Mouse (Mus musculus): ENCODE results near the gene Ccdc155. TPM values are rescaled to one million over a fixed set of nuclear protein-coding genes. Genes with fewer than 3 reads are reported as not detected.

Gene Ccdc155
- polyA plus RNA-seq, 1 experiment = 0.20 TPM

- DNase-seq (ENCODE audit: low read depth in 1 of 2, low spot score in 2 of 2) = no peak
- Histone ChIP-seq H3K27ac (ENCODE audit: insufficient read depth, low read length) (no peak overlapping the region), H3K36me3 (ENCODE audit: control insufficient read depth, insufficient read depth, low read length) (peaks cover 3% of the 10 kb centered on the region), H3K4me1 (ENCODE audit: control insufficient read depth, insufficient read depth, insufficient read length) (peaks cover 13% of the 10 kb centered on the region; the same call in 1 of the 2 replicates), H3K27me3 (ENCODE audit: control insufficient read depth, insufficient read depth, low read length) (no peaks in the 10 kb centered on the region), H3K4me3 (ENCODE audit: extremely low read depth, insufficient read depth, insufficient read length) (no peak overlapping the region)
- WGBS = 96% methylated on average over 18 of the region's 18 CpGs
- no peak for TF ChIP-seq CTCF (IDR thresholded peaks at IDR 0.05; ENCODE audit: extremely low read depth, insufficient read depth, insufficient read length, insufficient replicate concordance)
- no peak for TF ChIP-seq POLR2A (IDR thresholded peaks at IDR 0.05; ENCODE audit: low read depth, low read length)
Measured at GRCm38 (mm10) chr7:45228548-45228947, 23.9 kb upstream of the Ccdc155 start.

GRCm38 (mm10) chr7:45226421-45226820 is 21.7 kb upstream of the Ccdc155 start:
- Histone ChIP-seq H3K27me3 (ENCODE audit: control insufficient read depth, insufficient read depth, low read length) (no peaks in the 10 kb centered on the region), H3K4me1 (ENCODE audit: control insufficient read depth, insufficient read depth, insufficient read length) (peaks cover 12% of the 10 kb centered on the region; the same call in 1 of the 2 replicates), H3K36me3 (ENCODE audit: control insufficient read depth, insufficient read depth, low read length) (no peaks in the 10 kb centered on the region), H3K27ac (ENCODE audit: insufficient read depth, low read length) (no peak overlapping the region), H3K4me3 (ENCODE audit: extremely low read depth, insufficient read depth, insufficient read length) (no peak overlapping the region)
- DNase-seq (ENCODE audit: low read depth in 1 of 2, low spot score in 2 of 2) = no peak
- WGBS = 92% methylated on average over 5 of the region's 5 CpGs
- TF ChIP-seq CTCF (IDR thresholded peaks at IDR 0.05; ENCODE audit: extremely low read depth, insufficient read depth, insufficient read length, insufficient replicate concordance) = no peak
- TF ChIP-seq POLR2A (IDR thresholded peaks at IDR 0.05; ENCODE audit: low read depth, low read length) = no peak

DNA sequence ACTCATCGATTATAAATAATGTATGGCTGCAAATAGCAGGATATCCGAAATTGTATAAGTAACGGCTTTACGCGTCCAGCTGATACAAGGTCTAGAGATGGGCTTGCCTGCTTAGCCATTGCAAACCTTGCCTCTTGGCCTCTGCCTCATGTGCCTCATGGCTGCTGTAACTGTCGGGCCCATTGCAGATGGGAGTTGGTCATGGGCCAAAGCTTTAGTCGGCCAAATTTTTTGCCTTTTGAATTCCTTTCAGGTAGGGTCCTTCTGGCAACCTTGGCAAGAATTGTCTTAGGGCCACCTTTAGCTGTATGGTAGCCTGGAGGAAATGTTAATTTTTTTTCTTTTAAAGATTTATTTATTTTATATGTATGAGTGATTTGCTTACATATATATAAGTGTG is 20.1 kb upstream of the Ccdc155 start:
- Histone ChIP-seq H3K36me3 (ENCODE audit: control insufficient read depth, insufficient read depth, low read length) (no peaks in the 10 kb centered on the region), H3K27ac (ENCODE audit: insufficient read depth, low read length) (no peak overlapping the region), H3K4me1 (ENCODE audit: control insufficient read depth, insufficient read depth, insufficient read length) (peaks cover 10% of the 10 kb centered on the region; the same call in 1 of the 2 replicates), H3K4me3 (ENCODE audit: extremely low read depth, insufficient read depth, insufficient read length) (no peak overlapping the region), H3K27me3 (ENCODE audit: control insufficient read depth, insufficient read depth, low read length) (no peaks in the 10 kb centered on the region)
- DNase-seq (ENCODE audit: low read depth in 1 of 2, low spot score in 2 of 2) = no peak
- TF ChIP-seq CTCF (IDR thresholded peaks at IDR 0.05; ENCODE audit: extremely low read depth, insufficient read depth, insufficient read length, insufficient replicate concordance) (no peak), POLR2A (IDR thresholded peaks at IDR 0.05; ENCODE audit: low read depth, low read length) (no peak)
- WGBS = 95% methylated on average over 7 of the region's 7 CpGs

- no peak overlapping the region for H3K4me3 ChIP-seq (ENCODE audit: extremely low read depth, insufficient read depth, insufficient read length)
- TF ChIP-seq CTCF (IDR thresholded peaks at IDR 0.05; ENCODE audit: extremely low read depth, insufficient read depth, insufficient read length, insufficient replicate concordance) (no peak), POLR2A (IDR thresholded peaks at IDR 0.05; ENCODE audit: low read depth, low read length) (no peak)
Measured at GRCm38 (mm10) chr7:45221680-45222079, 17.0 kb upstream of the Ccdc155 start.

GRCm38 (mm10) chr7:45216442-45217183 is 11.9 kb upstream of the Ccdc155 start:
- no peak for TF ChIP-seq CTCF (IDR thresholded peaks at IDR 0.05; ENCODE audit: extremely low read depth, insufficient read depth, insufficient read length, insufficient replicate concordance)
- WGBS = 18% methylated on average over 13 of the region's 13 CpGs
- Histone ChIP-seq H3K27ac (ENCODE audit: insufficient read depth, low read length) (no peak overlapping the region), H3K4me3 (ENCODE audit: extremely low read depth, insufficient read depth, insufficient read length) (no peak overlapping the region), H3K27me3 (ENCODE audit: control insufficient read depth, insufficient read depth, low read length) (peaks cover 8% of the 10 kb centered on the region), H3K36me3 (ENCODE audit: control insufficient read depth, insufficient read depth, low read length) (no peaks in the 10 kb centered on the region), H3K4me1 (ENCODE audit: control insufficient read depth, insufficient read depth, insufficient read length) (peaks cover 12% of the 10 kb centered on the region; the same call in 1 of the 2 replicates)
- DNase-seq (ENCODE audit: low read depth in 1 of 2, low spot score in 2 of 2) = no peak

More at GRCm38 (mm10) chr7:45221680-45222079, 17.0 kb upstream of the Ccdc155 start:
- no peak for DNase-seq (ENCODE audit: low read depth in 1 of 2, low spot score in 2 of 2)
- no peak overlapping the region for H3K27ac ChIP-seq (ENCODE audit: insufficient read depth, low read length)
- 24% methylated on average over 2 of the region's 2 CpGs for WGBS
- no peaks in the 10 kb centered on the region for H3K36me3 ChIP-seq (ENCODE audit: control insufficient read depth, insufficient read depth, low read length)
- no peaks in the 10 kb centered on the region for H3K27me3 ChIP-seq (ENCODE audit: control insufficient read depth, insufficient read depth, low read length)
- H3K4me1 ChIP-seq (ENCODE audit: control insufficient read depth, insufficient read depth, insufficient read length) = peaks cover 5% of the 10 kb centered on the region; the same call in 1 of the 2 replicates

DNA sequence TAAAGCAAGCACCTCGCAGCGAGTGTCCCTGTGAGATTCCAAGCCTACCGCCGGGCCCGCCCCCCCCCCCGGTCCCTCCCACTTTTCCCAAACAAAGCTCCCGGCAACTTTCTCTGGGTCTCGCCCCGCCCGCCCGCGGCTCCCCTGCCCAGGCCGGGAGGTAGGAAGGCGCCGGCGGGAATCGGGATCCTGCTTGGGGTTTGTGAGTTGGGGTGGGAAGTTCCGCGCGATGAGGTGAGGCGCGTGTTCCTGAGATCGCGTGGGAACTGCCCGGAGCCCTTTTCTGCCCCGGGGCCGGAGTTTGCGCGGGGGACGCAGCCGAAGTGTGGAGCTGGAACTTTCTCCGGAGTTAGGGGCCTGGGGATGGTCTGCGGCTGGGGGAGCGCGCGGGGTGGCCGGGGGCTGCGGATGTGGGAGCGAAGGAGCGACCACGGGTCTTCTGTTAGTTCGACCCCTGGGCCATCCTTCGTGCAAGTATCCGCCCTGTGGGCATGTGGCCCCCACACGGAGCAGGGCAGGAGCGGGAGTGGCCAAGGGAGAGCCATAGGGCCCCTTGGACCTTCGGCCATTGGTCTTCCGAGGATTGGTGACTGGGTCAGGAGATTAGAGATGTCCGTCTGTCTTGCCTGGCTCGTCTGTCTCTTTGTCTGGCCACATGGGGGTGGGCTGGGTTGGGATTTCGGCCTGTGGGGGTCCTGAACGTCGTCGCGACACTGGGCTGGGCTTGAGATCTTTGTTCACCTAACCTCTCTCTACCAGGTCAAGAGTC is 11.2 kb upstream of the Ccdc155 start, which contains the start of gene Tead2:
Gene Tead2, plus strand, starts transcription at position 81 of the 769 bp plus-strand sequence.
- WGBS = 11% methylated on average over 54 of the region's 55 CpGs
- TF ChIP-seq CTCF (IDR thresholded peaks at IDR 0.05; ENCODE audit: extremely low read depth, insufficient read depth, insufficient read length, insufficient replicate concordance) = no peak
- TF ChIP-seq POLR2A (IDR thresholded peaks at IDR 0.05; ENCODE audit: low read depth, low read length) = no peak
- Histone ChIP-seq H3K4me3 (ENCODE audit: extremely low read depth, insufficient read depth, insufficient read length) (peak within 1 kb of the TSS; percentile 40; the same call in 1 of the 2 replicates), H3K27me3 (ENCODE audit: control insufficient read depth, insufficient read depth, low read length) (peaks cover 8% of the 10 kb centered on the region), H3K27ac (ENCODE audit: insufficient read depth, low read length) (no peak within 1 kb of the TSS), H3K4me1 (ENCODE audit: control insufficient read depth, insufficient read depth, insufficient read length) (peaks cover 17% of the 10 kb centered on the region; the same call in 1 of the 2 replicates), H3K36me3 (ENCODE audit: control insufficient read depth, insufficient read depth, low read length) (no peaks in the 10 kb centered on the region)
- DNase-seq (ENCODE audit: low read depth in 1 of 2, low spot score in 2 of 2) = no peak

All from spleen, adult 2 months (tissue).